Mouse (Mus musculus) inflammation-experienced regulatory T-cells, adult 6 months (primary cell): ENCODE measurements around the gene Erbb2. TPM values are rescaled to one million over a fixed set of nuclear protein-coding genes. Genes with fewer than 3 reads are reported as not detected.
A peak's percentile ranks its signal among the peaks of the same experiment; 100 is the strongest.

ENCODE experiments used
- ATAC-seq: one replicate; pipeline ENCODE4 v1.8.0; 2017
- polyA plus RNA-seq, 3 experiments: library from polyadenylated mRNA; unstranded; fragments of 100-300 nt; shearing (Covaris generic); gene quantifications; one replicate each; pipeline ENCODE4 v1.2.1; 2017

The Erbb2 gene
- polyA plus RNA-seq, 3 experiments from 2014 or later: 0.13 to 0.68 TPM; not detected in 1

DNA sequence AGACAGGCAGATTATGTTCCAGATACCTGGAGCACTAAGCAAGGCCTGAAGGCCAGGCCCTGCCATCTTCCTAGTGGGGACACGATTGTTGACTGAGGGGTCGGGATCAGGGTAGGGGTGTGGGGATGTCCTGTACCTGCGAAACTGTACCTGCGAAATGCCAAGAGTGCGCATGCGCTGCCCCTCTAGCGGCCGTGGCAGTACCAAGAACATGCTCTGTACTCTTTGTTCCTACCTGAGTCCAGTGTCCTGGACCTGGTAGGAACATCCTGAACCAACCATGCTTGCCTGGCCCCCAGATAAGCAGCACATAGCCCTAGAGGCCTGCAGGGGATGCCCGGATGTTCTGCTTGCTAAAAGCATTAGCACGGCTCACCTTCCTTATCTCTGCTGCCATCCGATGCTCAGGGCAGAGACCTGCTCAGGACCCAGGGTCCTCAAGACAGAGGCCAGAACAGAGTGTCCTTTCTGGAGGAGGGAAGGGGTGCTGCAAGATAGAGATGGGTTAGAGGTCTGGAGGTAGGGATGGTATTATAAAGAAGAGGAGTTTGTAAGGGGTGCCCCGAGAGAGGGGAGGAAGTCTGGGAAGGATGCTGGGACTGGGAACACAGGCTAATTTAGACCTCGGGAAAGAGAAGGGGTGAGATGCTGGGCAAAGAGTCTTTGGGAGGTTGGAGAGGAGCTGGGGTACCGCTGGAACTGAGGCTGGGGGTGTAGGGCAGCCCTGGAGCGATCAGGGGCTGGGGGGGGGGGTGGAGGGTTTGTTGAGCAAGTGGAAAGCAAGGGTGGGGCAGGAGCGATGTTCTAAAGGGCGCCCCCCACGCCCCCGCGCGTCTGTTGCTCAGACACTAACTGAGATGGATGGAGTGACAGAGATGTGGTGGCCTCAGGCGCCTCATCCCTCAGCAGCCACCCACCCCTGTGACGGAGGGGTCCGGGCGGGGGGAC lies 26.4 kb upstream of the Erbb2 start, which contains the start of gene Pnmt:
TSS of gene Pnmt (plus strand) at position 813 of the 948 bp plus-strand sequence.
- no peak for ATAC-seq

DNA sequence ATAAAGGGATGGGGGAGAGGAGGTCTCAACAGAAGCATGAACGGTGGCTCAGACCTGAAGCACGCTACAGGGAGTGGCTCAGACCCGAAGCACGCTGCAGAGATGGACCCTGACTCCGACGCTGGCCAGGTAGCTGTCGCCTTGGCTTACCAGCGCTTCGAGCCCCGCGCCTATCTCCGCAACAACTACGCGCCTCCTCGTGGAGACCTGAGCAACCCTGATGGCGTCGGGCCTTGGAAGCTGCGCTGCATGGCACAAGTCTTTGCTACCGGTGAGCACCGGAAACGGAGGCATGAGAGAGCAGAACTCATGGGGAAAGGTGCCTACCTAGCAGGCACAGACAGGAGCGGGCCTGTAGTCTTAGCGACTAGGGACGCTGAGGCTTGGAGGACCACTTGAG lies 25.7 kb upstream of the Erbb2 start:
- ATAC-seq: no peak

DNA sequence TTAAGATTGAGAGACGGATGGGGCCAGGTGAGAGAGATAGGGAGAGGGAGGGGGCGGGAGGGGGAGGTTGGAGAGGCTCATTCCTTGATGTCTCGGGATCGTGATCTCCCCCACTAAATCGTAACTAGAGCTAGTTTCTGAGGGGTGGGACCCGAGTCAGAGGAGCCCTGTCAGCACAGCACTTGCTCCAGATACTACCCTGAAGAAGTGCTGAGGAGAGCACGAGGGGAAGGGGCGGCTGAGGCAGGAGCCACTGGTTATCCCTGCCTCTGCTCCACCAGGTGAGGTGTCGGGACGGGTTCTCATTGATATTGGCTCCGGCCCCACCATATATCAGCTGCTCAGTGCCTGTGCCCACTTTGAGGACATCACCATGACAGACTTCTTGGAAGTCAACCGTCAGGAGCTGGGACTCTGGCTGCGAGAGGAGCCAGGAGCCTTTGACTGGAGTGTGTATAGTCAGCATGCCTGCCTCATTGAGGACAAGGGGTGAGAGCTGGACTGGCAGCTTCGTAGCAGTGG lies 25.2 kb upstream of the Erbb2 start:
- no peak for ATAC-seq

DNA sequence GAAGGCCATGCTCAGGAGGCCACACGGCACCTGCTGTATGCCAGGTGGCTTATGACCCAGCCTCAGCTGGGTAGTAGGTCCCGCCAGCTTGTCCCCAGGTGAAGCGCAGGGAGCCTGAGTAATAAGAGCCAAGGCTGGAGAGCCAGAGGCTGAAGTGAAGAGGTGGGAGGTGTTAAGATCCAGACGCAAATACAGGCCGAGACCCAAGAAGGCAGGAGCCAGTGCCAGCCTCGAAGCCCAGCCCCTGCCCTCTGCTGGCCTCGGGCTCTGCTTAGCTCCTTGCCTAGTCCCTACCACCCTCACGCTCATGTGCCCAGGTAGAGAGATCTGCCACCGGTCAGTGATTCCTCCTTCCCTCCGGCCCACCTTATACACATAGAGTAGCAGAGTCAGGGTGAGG lies 24.0 kb upstream of the Erbb2 start:
- ATAC-seq: no peak

DNA sequence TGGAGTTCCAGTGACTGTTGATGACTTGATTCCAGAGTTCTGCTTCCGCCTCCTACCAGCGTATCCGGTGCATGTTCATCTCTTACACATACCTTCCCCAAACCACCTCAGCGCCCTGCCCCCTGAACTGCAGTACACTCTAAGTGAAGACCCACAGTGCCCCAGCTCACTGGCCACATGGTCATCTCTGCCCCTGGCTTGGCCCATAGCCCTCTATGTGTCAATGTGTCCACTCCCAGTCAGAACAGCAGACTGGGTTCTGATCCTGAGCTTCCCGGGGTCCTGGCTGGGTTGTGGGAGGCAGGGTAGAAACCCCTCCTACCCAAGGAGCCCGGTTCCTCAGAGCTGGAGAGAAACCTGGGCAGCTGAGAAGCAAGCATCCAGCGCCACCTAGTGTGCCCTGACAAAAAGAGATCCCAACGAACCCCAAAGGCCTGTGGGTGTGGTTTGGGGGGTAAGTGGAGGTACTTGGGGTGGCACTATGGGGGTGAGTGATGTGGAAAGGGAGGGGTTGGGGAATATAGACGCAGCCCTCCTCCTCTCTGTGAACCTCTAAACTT lies 23.0 kb upstream of the Erbb2 start:
- no peak for ATAC-seq

DNA sequence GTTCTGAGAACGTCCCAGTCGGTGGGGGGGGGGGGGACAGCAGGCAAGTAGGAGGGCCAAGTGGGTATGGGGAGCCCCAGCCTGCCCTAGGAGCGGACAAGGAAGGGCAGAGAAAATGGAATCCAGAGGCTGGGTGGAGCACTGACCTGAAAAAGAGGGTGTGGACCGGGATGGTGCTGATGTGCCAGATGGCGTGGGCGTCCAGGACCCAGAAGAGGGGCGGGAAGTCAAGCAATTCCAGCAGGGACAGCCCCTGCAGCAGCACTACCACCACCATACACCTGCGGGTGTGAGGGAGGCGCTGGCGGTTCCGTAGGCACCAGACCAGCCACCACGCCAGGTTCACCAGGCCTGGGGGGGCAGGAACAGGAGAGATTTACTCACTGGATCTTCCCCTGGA lies 22.1 kb upstream of the Erbb2 start:
- ATAC-seq: no peak

DNA sequence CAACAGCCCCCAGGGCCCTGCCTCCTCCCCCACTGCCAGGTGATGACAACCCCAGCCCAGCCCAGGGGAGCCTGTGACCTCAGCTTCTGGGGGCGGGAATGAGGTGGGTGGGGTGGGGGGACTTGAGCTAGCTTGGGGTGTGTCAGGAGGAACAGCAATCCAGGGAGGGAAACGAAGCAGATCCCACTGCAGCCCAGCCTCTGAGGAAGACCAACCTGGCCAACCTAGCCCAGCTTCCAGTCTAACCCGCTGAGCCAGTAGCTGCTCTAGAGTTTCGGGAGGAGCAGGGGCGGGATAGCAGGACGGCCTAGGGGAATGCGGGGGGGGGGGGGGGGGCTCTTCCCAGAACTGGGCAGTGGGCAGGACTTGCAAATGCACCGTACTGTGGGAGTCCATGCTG lies 20.2 kb upstream of the Erbb2 start:
- ATAC-seq: no peak

DNA sequence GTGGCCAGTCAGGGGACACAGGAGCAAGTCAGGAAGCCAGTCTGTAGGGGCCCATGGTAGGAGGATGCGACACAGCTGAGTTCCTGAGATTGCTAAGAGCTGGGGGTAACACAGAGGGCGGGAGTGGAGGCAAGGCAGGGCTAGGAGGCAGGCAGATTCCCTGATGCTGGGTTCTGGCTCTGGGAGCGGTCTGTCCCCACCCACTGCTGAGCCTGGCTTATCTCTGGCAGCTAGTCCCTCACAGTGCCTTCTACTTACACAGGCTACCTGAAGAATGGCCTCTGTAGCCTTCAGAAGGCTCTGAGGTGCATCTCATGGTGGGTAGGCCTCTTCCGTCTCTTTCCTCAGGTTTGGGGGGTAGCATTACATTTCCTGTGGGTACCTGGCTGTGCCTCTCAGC lies 19.6 kb upstream of the Erbb2 start:
- ATAC-seq: no peak

DNA sequence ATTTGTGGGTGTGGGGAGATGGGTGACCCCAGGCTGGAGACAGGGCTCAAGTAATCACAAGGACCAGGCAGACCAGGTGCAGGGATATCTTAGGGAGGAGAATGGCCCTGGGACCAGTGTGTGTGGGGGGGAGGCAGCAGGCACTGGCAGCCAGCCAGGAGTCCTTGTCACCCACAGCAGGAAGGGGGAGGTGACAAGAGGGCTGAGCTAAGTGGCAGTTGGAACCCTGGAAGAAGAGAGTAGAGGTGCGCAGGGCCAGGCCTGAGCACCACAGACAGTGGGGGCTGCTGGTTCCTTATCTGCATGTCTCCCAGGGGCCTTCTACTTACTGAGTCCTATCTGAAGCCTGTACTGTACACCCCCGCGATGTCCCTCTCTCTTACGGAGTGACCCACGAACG lies 19.0 kb upstream of the Erbb2 start:
- ATAC-seq: no peak

DNA sequence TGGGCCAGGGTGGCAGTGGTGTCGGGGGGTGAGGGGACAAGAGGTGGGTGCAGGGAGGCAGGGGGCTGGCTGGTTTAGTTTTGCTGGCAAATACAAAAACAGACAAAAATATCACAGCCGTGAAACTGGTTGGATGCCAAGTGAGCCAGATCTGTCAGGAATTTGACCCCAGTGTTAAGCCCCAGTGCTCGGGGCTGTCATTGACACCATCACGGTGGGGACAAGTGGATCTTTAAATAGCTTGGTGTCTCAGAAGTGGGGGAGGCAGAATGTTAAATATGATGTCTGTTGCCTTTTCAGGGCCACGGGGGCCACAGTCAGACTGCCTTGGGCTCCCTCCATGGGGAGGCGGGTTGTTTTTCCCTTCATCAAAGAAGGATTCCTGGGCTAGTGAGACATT lies 18.0 kb upstream of the Erbb2 start:
- ATAC-seq: no peak

DNA sequence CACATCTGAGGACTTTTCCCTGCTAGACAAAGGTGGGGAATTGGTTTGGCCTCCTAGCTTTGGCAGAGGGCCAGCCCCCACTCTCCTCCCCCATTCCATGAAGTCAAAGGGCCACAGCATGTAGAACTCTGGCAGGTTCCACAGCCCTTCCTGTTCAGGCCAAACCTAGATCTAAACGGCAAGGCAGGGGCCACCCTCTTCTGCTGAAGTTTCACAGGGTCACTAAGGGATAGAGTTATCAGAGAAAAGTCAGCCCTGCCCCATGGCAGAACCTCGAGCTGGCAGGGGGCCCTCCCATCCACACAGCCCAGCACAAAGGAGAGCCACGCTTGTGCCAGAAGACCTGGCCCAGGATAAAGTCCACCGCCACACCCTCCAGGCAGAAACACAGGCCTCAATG lies 17.2 kb upstream of the Erbb2 start:
- ATAC-seq: no peak

DNA sequence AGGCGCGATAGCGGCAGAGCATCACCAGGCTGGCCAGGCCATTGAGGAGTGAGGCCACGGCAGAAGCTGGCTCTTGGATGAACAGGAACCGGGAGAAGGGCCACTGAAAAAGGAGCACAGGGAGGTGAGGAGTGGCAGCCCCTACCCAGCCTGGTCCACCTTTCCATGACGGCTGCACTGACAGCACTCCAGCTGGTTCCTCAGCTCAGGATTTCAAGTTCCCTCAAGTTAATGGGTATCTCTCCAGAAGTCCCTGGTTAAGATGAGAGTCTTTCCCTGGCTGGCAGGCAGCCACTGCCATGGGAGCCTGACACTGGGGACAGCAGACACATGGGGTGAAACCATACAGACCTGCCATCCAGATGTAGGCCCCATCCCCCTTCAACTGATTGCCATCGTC lies 14.3 kb upstream of the Erbb2 start:
- ATAC-seq: no peak

DNA sequence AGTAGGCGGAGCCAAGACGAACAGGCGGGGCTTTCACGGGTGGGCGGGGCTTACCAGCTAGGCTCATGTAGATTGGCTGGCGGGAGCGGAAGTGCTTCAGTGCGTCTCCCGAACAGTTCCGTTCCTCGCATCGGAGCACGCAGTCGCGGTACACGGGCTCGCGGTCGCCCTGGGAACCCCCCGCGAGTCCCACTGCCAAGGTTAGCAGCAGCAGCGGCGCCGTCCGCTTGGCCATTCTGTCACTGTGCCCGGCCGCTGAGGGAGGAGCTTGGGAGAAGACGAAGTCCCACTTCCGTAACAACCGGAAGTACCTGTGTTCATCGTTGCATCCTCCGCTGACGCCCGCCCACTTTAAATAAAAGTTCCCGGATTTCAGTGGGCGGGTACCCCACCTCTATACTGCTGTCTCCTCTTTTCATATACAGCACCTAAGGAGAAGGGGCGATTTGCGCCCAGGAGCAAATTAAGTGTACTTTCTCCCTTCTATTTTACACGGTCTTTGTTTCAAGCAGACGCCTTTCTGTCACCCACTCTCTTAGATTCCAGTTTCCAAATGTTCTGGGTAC lies 12.0 kb upstream of the Erbb2 start, which contains the start of gene Pgap3:
TSS of gene Pgap3 (minus strand) at position 330 of the 566 bp plus-strand sequence.
- ATAC-seq: peak; percentile 88

DNA sequence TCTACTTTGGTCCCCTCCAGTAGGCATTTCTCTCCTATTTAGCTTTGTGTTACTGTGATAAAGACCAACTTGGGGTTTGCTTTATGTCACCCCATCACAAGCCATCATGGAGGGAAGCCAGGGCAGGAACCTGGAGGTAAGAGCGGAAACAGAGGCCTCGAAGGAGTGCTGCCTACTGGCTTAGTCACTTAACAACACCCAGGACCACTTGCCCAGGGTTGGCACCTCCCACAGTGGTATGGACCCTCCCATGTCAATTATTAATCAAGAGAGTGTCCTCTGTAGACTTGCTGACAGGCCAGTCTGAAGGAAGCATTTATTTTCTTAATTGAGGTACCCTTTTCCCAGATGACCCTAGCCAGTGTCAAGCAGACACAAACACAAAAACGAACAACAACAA lies 11.5 kb upstream of the Erbb2 start:
- ATAC-seq: peak; percentile 22

DNA sequence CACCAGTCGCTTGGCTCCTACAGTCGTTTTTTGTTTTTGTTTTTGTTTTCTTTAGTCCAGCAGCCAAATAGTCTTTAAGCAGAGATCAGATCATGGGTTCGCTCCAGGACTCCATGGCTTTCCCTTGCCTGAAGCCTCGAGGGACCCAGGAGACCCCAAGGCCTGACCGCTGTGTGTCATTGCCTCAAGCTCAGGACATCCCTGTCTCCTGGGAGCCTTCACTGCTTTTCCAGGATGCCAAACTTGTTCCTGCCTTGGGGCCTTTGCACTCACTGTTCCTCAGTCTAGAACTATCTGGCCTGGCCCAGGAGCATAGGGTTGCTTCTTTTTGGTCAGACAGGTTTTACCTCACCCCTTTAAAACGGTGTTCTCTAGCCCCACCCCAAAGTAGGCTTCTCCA lies 5.6 kb upstream of the Erbb2 start:
- ATAC-seq: no peak

DNA sequence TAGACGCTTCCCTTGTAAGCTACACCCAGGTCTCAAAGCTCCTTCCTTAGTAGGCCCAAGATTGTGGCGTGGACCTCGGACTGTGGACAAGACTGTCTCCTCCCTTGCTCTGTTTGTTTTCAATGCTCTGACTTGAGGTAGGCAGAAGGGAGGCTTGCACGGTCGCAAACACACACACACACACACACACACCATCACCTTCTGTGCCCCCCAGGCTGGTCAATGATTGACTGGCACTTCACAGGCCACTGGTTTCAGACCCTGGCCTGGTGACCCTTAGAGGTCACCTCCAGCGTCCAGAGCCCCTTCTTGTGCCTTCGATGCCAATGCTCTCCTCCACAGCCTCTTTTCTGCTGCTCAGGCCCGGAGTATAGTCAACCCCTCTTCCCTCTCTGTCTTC lies 3.4 kb upstream of the Erbb2 start:
- no peak for ATAC-seq

DNA sequence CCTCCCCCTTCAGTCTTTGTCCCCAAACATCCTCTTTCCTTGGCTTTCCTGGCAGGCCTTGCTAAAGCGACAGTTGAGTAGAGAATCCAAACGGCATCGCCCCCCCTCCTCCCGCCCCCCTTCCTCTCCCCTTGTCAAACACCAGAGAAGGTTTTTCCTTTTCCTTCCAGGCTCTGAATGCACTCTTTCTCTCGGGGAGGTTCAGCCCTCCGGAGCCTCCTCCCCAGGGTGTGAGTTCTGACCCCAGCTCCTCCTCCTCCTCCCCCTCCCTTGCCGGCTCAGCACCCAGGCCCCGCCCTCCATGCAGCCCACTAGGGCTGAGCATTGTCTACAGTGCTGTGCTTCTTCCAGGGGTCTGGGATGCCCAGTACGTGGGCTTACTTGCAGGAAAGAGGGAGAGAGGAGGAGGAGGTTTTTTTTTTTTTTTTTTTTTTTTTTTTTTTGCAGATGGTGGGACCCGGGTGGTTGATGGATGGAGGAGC lies 2.9 kb upstream of the Erbb2 start:
- no peak for ATAC-seq

DNA sequence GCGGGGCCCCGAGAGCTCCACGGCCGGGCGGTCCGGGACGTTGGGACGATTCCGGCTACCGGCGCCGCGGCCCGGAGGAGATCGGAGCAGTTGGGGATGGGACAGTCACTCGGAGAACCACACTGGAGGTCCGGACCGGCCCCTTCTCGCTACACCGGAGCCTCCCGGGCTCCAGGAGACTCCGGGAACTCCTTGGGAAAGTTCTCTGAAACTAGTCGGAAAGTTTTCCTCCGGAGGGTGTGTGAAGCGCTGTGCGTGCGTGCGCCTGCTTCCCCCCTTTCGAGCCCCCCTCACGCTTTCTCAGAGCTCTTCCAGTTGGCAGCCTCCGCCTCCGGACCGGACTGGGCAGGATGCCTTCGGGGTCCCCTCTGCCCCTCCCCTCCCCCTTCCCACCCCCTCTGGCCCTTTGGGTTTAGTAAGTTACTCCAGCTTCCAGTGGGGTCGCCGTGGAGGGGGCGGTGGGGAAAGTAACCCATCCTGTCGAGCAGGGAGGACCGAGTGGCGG lies 579 bp downstream of the Erbb2 start:
- no peak for ATAC-seq

DNA sequence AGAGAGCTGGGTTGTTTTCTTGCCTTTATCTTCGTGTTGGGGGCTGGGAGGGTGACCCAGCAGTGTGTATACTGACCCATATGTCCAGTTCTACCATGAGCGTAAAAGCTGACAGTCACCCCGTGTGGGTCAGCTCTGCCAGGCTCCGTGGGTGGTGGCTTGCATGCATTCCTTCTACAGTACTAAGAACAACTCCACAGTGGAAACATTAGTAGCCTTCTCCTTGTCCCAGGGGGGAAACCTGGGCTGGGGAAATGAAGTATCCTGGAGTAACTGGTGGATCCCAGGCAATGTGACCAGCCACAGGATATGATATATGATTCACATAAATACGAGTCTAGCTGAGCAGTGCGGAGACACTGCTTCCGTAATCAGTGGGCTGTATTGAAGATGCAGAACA lies 1.5 kb downstream of the Erbb2 start:
- no peak for ATAC-seq

DNA sequence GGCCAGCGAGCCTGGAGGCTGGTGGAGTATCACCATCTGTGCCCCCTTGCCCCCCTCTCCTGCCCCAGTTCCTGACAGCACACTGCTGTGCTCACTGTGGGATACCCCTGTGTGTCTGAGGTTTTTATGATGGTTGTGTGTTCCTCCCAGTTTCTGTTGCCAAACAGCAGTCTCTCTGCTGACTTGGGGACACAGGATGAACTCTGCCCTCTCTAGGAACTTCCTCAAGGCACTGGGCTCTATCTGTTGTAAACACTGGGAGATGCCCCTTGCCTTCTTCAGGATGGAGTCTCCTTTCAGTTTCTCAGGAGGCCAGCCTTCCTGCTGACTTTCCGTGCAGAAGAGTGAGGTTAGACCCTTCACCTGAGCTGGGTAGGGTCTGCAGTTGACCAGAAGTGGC lies 1.9 kb downstream of the Erbb2 start:
- no peak for ATAC-seq

DNA sequence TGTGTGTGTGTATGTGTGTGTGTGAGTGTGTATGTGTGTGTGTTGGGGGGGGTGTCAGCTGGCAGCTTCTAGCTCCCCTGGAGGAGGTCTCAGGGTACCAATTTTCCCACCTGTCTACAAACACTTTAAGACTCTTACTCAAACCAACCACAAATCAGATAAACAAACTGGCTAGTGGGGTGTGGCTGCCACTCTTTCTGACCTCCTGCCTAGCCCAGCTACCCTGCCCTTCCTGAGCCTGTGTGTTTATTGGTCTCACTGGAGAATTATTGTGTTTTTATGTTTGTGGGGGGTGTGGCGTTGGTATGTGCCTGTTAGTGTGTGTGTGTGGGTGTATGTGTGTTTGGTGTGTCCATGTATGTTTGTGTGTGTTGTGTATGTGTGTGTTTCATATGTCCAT lies 4.8 kb downstream of the Erbb2 start:
- no peak for ATAC-seq

DNA sequence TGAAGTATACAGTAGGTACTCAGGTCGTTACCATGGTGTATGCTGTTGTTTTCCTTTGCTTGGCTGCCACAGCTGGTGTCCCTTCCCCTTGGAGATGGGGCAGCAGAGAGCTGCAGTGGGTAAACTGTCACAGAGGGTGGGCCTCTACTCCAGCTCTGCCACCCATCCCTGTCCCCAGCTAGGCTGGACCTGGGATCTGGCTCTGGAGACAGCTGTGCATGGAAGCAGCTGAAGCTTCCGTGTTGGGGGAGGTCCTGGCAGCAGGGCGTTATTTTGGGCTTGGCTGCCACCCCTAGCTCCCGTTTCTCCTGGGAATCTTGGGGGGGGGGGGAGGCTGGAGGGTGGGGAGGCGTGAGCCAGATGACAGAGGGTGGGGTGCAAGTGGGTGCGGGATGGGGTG lies 6.0 kb downstream of the Erbb2 start:
- ATAC-seq: no peak

DNA sequence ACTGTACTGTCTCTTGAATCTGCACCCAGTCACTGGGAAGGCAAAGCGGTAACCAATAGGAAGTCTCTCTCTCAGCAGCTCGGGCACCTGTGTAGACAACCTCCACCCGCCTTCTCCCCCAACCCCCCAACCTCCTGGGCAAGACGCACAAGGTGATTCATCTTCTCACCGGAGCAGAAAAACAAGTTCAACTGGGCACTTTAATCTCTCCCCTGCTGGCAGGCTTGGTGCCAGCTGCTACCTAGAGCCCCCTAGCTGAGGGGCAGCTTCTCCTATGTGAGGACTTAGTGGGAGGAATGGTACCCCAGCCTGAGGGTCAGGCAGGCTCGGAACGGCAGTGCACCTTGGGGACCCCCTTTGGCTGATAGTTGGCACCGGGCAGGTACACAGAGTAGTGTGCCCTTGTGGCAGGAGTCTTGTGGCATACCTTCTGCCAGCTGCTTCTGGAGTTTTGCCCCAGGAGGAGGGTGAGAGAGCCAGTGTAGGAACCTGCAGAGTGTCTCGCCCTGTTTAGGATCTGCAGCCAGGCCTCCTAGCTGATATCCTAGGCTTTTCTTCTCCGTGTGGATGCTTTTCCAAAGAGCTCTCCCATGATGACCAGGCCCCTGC lies 6.8 kb downstream of the Erbb2 start:
- no peak for ATAC-seq
